Mouse (Mus musculus) right cerebral cortex, adult 18-20 months (tissue): ENCODE measurements around the gene Ankrd49.

ENCODE experiments used
- DNase-seq: peaks from one replicate; pipeline ENCODE4 v3.0.0; 2022; ENCODE audit warnings: mixed read lengths

The Ankrd49 gene

GRCm38 (mm10) chr9:14740151-14740924, 44.3 kb downstream of the Ankrd49 start, which contains the start of gene Piwil4:
Piwil4 (minus strand) TSS chr9:14740733.
- no peak for DNase-seq

- DNase-seq = no peak
Observed at GRCm38 (mm10) chr9:14739498-14740150, 45.0 kb downstream of the Ankrd49 start.

- no peak for DNase-seq
Observed at GRCm38 (mm10) chr9:14730941-14731541, 53.6 kb downstream of the Ankrd49 start.
